Mouse (Mus musculus) midbrain, embryonic 11.5 days (tissue): Measurements from ENCODE around the gene Ly6g6c. TPM values are rescaled to one million over a fixed set of nuclear protein-coding genes. Genes with fewer than 3 reads are reported as not detected.

Source experiments
- ATAC-seq: fragments of 200-750 bp; cut with Nextera tagmentation; 2 replicates; pipeline ENCODE4 v1.8.0; 2017; ENCODE audit warnings: moderate TSS enrichment, moderate library complexity; ENCODE audit not compliant: low FRiP score
- DNase-seq: peaks from one replicate; pipeline ENCODE4 v3.0.0; 2015; ENCODE audit warnings: low spot score; ENCODE audit errors: missing footprints
- H3K27ac ChIP-seq: fragments of 300-500 bp; sonication (generic); 2 replicates; pipeline ENCODE4 v1.5.1; 2014; ENCODE audit warnings: low read depth, low read length
- H3K27me3 ChIP-seq: fragments of 300-500 bp; sonication (generic); 2 replicates; pipeline ENCODE4 v1.6.1; 2014; ENCODE audit warnings: mild to moderate bottlenecking, low read length, moderate library complexity, mixed read lengths; ENCODE audit not compliant: control insufficient read depth, insufficient read depth
- H3K36me3 ChIP-seq: fragments of 300-500 bp; sonication (generic); 2 replicates; pipeline ENCODE4 v1.6.1; 2014; ENCODE audit warnings: mild to moderate bottlenecking, low read length, moderate library complexity, mixed read lengths; ENCODE audit not compliant: control insufficient read depth, insufficient read depth
- H3K4me1 ChIP-seq: fragments of 300-500 bp; sonication (generic); 2 replicates; pipeline ENCODE4 v1.6.1; 2014; ENCODE audit warnings: low read length; ENCODE audit not compliant: control insufficient read depth, insufficient read depth
- H3K4me2 ChIP-seq: fragments of 300-500 bp; sonication (generic); 2 replicates; pipeline ENCODE4 v1.6.1; 2014; ENCODE audit warnings: mild to moderate bottlenecking, moderate library complexity
- H3K4me3 ChIP-seq: fragments of 300-500 bp; sonication (generic); 2 replicates; pipeline ENCODE4 v1.5.1; 2014; ENCODE audit warnings: low read depth, low read length
- H3K9ac ChIP-seq: fragments of 300-500 bp; sonication (generic); 2 replicates; pipeline ENCODE4 v1.6.1; 2014; ENCODE audit warnings: low read length
- H3K9me3 ChIP-seq: fragments of 300-500 bp; sonication (generic); 2 replicates; pipeline ENCODE4 v1.6.1; 2016; ENCODE audit warnings: low read length; ENCODE audit not compliant: control insufficient read depth
- WGBS: fragments of 180-500 bp; shearing (Covaris S2); extraction: QIAGEN DNeasy Blood & Tissue Kit; methylation state at CpG from one replicate; pipeline ENCODE4 v1.1.7; 2014; 5-methylcytosine and 5-hydroxymethylcytosine counted together
- polyA plus RNA-seq: library from polyadenylated mRNA; unstranded; fragments of >200 nt; fragmentation: Nextera tagmentation; extraction: Ambion mirVana; gene quantifications from 2 replicates; pipeline ENCODE4 v1.2.1, GENCODE M21; 2014

The Ly6g6c gene
- polyA plus RNA-seq, 1 experiment from 2014 or later, result not detected

GRCm38 (mm10) chr17:35044904-35045806, 20.0 kb upstream of the Ly6g6c start:
- peak overlapping the region; percentile 45 for H3K4me3 ChIP-seq
- H3K9ac ChIP-seq, result peak overlapping the region; percentile 90
- no peaks in the 10 kb centered on the region for H3K36me3 ChIP-seq
- peak overlapping the region; percentile 97 for H3K4me2 ChIP-seq
- H3K27ac ChIP-seq, result no peak overlapping the region; the same call in 1 of the 2 replicates
- no peak for ATAC-seq
- no peaks in the 10 kb centered on the region for H3K27me3 ChIP-seq
- DNase-seq, result no peak
- H3K4me1 ChIP-seq, result peaks cover 36% of the 10 kb centered on the region
- WGBS, result 92% methylated on average over 7 of the region's 7 CpGs
- no peaks in the 10 kb centered on the region for H3K9me3 ChIP-seq

DNA sequence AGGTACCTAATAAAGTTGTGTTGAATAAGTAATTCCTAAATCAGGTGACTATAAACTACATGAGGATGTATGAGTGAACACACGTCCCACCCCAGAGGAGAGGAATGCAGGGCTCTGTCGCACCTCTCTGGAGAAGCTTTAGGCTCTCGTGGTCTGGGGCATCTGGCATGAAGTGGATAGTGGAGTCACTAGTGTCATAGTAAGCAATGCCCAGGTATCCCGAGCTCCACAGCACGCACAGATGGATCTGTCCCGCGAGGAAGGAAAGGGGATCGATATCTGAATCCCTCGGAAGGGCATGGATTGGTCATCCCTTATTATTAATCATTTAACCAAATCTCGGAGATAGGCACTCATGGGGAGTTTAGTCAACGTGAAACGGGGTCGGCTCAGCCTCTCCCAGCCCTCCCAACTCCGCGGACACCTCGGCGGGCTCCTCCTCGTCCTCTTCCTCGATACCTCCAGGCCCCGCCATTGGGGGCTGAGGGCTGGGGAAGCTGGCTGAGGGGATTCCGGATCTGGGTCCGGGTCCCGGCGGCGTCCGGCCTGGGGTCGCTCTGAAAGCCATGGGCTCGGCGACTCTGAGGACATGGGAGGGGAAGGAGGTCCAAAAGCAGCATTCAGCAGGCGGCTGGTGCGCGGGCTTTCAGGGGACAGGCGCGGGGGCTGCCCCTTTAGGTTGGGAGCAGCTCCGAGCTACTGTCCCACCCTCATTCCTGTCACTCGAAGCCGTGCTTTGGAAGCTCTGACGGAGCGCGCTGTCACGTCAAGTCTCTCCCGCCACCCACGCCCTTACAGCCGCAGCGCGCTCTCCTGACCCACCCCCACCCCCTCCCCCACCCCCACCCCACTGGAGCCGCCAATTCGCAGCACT, 19.1 kb upstream of the Ly6g6c start:
- Histone ChIP-seq H3K4me1 (peaks cover 40% of the 10 kb centered on the region), H3K4me2 (peak overlapping the region; percentile 97), H3K9ac (peak overlapping the region; percentile 90), H3K4me3 (peak overlapping the region; percentile 45), H3K27ac (peak overlapping the region; percentile 83), H3K36me3 (no peaks in the 10 kb centered on the region), H3K27me3 (no peaks in the 10 kb centered on the region), H3K9me3 (no peaks in the 10 kb centered on the region)
- DNase-seq, result peak; percentile 95
- 7% methylated on average over 45 of the region's 48 CpGs for WGBS
- peak; percentile 76; the same call in 1 of the 2 replicates for ATAC-seq

DNA sequence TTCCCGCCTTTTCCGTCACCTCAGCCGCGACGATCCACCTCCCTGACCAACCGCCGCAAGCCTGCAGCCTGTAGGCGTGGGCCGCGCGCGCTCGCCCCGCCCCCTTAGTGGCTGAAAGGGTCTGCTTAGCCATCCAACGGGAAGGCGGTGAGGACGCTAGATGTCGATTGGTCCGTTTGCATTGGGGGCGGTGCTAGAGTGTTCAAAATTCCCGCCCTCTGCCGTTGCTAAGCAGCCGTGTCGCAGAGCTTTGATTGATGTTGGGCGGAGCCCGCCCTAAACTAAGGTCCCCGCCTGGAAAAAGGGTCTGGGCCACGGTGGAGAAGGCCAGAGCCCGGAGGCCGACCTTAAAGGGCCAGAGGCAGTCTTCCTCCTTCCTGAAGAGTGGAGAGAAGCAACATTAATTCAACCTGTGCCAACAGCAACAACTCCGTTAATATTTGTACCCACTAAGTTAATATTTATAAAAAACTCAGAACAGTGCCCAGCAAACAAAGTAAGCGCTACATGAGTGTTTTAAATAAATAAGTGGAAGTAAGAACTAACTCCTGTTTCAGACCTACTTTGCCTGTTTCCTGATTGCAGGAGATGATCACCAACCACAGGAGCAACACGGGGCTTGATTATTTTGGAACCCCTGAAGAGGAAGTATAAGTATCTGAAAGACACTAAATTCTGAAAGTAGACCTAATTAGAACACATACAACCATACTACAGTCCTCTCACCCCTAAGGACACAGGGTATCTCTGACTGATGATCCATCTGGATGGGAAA, 18.3 kb upstream of the Ly6g6c start, which contains the start of gene Msh5:
Msh5 (minus strand) TSS at position 65 of the 775 bp plus-strand sequence.
- WGBS, result 3% methylated on average over 32 of the region's 33 CpGs
- peak within 1 kb of the TSS; percentile 97 for H3K4me2 ChIP-seq
- no peaks in the 10 kb centered on the region for H3K9me3 ChIP-seq
- H3K4me3 ChIP-seq, result peak within 1 kb of the TSS; percentile 45
- no peaks in the 10 kb centered on the region for H3K36me3 ChIP-seq
- peak; percentile 100 for DNase-seq
- peak; percentile 97 for ATAC-seq
- H3K4me1 ChIP-seq, result peaks cover 46% of the 10 kb centered on the region
- H3K9ac ChIP-seq, result peak within 1 kb of the TSS; percentile 90
- H3K27ac ChIP-seq, result peak within 1 kb of the TSS; percentile 83
- no peaks in the 10 kb centered on the region for H3K27me3 ChIP-seq

DNA sequence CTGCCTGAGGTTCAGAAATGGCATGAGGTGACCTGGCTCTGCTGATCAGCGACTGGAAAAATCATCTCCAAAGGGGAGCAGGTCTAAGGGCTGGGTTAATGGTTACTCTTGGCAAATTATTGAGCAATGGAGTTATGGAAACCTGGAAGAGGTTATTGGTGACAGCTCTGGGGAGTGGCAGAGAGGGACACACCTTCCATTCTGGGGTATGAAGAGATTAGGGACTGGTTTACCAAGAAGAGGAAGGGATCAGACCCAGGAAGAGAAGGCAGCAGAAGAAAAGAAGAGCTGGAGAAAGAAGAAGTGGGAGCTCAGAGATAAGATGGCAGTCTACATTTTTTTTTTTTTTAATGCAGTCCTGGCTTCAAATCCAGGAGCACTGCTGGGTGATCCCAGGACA, 17.5 kb upstream of the Ly6g6c start:
- H3K9me3 ChIP-seq, result no peaks in the 10 kb centered on the region
- peaks cover 1% of the 10 kb centered on the region; the same call in 1 of the 2 replicates for H3K36me3 ChIP-seq
- no peak overlapping the region for H3K4me2 ChIP-seq
- DNase-seq (no peak), ATAC-seq (no peak)
- 66% methylated on average over 1 of the region's 1 CpGs for WGBS
- H3K4me3 ChIP-seq, result no peak overlapping the region
- 0 out of 2 replicates have a peak overlapping the region, but pooled peaks have one; percentile 9 for H3K9ac ChIP-seq
- H3K27ac ChIP-seq, result peak overlapping the region; percentile 57
- H3K4me1 ChIP-seq, result peaks cover 52% of the 10 kb centered on the region
- H3K27me3 ChIP-seq, result no peaks in the 10 kb centered on the region

DNA sequence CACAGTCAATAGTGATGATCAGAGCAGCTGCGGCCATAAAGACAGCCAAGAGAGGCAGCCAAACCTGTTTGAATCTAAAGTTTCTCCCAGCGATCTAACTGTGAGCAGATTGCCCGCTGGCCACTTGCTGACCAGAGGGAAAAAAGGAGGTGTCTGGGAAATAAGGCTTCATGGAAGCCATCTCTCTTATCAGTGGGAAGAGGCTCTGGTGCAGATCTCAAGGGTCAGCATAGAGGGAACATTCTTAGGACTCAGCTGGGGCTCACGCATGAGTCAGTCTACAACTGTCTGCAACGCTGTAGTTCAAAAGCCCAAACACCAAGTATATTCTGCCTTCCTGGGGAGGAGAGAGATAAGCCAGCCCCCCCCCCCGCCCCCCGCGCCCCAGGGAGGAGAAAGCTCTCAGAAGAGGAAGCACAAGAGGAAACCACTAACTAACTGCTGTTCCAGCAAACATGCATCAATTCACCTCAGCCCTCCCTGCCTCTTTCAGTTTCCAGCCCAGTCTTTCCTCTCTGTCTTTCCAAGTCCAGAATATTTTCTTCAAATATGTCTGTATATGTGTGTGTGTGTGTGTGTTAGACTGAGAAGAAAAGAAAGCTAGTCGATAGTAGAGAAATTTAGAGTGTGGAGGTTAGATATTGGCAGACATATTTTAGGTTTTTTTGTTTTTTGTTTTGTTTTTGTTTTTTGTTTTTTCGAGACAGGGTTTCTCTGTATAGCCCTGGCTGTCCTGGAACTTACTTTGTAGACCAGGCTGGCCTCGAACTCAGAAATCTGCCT, 16.8 kb upstream of the Ly6g6c start:
- Histone ChIP-seq H3K27ac (peak overlapping the region; percentile 57; the same call in 1 of the 2 replicates), H3K4me2 (peak overlapping the region; percentile 12; the same call in 1 of the 2 replicates), H3K4me3 (no peak overlapping the region), H3K36me3 (peaks cover 2% of the 10 kb centered on the region; the same call in 1 of the 2 replicates), H3K9me3 (no peaks in the 10 kb centered on the region), H3K4me1 (peaks cover 52% of the 10 kb centered on the region), H3K27me3 (no peaks in the 10 kb centered on the region), H3K9ac (peak overlapping the region; percentile 34; the same call in 1 of the 2 replicates)
- 34% methylated on average over 11 of the region's 11 CpGs for WGBS
- no peak for ATAC-seq
- no peak for DNase-seq

DNA sequence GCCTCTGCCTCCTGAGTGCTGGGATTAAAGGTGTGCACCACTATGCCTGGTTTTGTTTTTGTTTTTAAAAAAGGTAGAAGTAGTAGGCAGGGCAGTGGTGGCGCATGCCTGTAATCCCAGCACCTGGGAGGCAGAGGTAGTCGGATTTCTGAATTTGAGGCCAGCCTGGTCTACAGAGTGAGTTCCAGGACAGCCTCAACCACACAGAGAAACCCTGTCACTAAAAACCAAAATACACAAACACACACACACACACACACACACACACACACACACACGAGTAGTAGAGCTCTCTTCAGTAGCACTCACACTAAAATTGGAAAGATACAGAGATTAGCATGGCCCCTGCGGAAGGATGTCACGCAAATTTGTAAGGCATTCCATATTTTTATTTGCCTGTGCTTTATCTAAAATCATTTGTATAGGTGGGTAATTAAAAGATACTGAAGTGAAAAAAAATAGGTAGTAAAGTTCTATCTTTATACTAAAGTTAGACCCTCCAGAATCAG, 16.2 kb upstream of the Ly6g6c start:
- no peaks in the 10 kb centered on the region for H3K9me3 ChIP-seq
- H3K27ac ChIP-seq, result peak overlapping the region; percentile 90; the same call in 1 of the 2 replicates
- no peak overlapping the region; the same call in 1 of the 2 replicates for H3K4me3 ChIP-seq
- 66% methylated on average over 5 of the region's 5 CpGs for WGBS
- no peak overlapping the region for H3K9ac ChIP-seq
- DNase-seq, result no peak
- no peaks in the 10 kb centered on the region for H3K27me3 ChIP-seq
- H3K36me3 ChIP-seq, result peaks cover 7% of the 10 kb centered on the region
- H3K4me1 ChIP-seq, result peaks cover 52% of the 10 kb centered on the region
- no peak for ATAC-seq
- H3K4me2 ChIP-seq, result peak overlapping the region; percentile 68; the same call in 1 of the 2 replicates

GRCm38 (mm10) chr17:35049561-35050016, 15.6 kb upstream of the Ly6g6c start, which contains the start of gene Clic1:
Clic1 (plus strand) TSS chr17:35049966.
- Histone ChIP-seq H3K4me1 (peaks cover 52% of the 10 kb centered on the region), H3K4me2 (peak within 1 kb of the TSS; percentile 68), H3K9ac (peak within 1 kb of the TSS; percentile 83), H3K27ac (peak within 1 kb of the TSS; percentile 90), H3K9me3 (no peaks in the 10 kb centered on the region), H3K4me3 (peak within 1 kb of the TSS; percentile 54), H3K27me3 (no peaks in the 10 kb centered on the region), H3K36me3 (peaks cover 10% of the 10 kb centered on the region)
- WGBS, result 1% methylated on average over 11 of the region's 11 CpGs
- DNase-seq, result peak; percentile 97
- ATAC-seq, result peak; percentile 14; the same call in 1 of the 2 replicates
